Mouse (Mus musculus) E14TG2a.4 (cell line): ENCODE measurements around the gene Kif1c.

ENCODE experiments used
- CTCF ChIP-seq: conservative IDR thresholded peaks from 2 replicates; pipeline ENCODE4 v1.5.1; 2014; ENCODE audit warnings: low read length
- NANOG ChIP-seq: IDR thresholded peaks from 2 replicates; pipeline ENCODE4 v1.6.1; 2014; ENCODE audit warnings: borderline replicate concordance, low read length, mixed read lengths

GRCm38 (mm10) chr11:70656964-70657363 is 43.4 kb upstream of the Kif1c start, which contains the start of gene Eno3:
- TF ChIP-seq CTCF = no peak
- no peak for TF ChIP-seq NANOG
